ENCODE assay signal across 8 mouse cellular contexts in the genomic region with DNA sequence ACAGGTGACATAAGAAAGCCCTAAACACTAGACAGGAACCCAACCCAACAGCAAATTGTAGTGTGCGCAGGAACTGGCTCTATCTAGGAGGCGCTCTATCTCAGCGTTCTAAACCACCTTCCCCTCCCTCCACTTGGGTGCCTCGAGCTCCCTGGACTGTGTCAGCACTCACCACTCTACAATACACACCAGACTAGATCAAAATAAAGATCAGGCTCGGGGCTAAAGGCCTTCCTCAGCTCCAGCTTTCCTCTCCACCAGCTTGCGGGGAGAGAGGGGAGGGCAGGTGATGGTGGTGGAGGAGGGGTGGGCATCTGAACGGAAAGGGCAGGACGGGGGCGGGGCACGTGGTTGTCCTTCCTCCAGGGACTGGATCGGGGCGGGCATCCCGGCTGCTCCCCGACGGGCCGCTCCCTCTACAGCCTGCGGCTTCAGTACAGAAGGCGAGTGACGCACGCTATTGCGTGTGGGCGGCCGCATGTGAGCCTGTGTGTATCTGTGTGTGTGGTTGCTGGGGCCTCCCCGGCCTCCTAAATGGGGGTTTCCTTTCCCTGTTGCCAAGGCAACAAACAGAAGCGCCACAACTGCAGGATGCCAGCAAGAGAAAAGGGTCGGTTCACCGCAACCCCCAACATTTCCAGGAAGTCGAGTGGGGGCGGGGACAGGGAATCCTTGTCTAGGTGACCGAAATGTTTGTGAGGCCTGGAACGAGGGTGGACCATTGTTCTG. TPM values are rescaled to one million over a fixed set of nuclear protein-coding genes. Genes with fewer than 3 reads are reported as not detected.
DNase-seq lines count a peak whose midpoint lies in the region; ATAC-seq and TF ChIP-seq lines count a peak whose summit lies in the region.

A gene (minus strand): TSS at position 265 of the 729 bp plus-strand sequence.

- TF ChIP-seq CTCF in G1E (IDR thresholded peaks at IDR 0.05; ENCODE audit: low read depth, low read length): 0 out of 2 replicates have a peak, but pooled peaks have one; percentile 14
- TF ChIP-seq CTCF in cerebellum, adult 2 months (IDR thresholded peaks at IDR 0.05; ENCODE audit: borderline replicate concordance, insufficient read depth, low read depth, low read length): peak; percentile 50; the same call in 1 of the 2 replicates
- TF ChIP-seq CTCF in forebrain, postnatal 0 days (IDR thresholded peaks at IDR 0.05; ENCODE audit: low read depth): peak; percentile 61

- H3K36me3 ChIP-seq in G1E (replicated peaks): peaks cover 7% of the 10 kb centered on the region
- H3K36me3 ChIP-seq in forebrain, postnatal 0 days (ENCODE audit: insufficient read depth): no peaks in the 10 kb centered on the region
- H3K36me3 ChIP-seq in neural tube, embryonic 14.5 days (ENCODE audit: control insufficient read depth, insufficient read depth, low read length): no peaks in the 10 kb centered on the region

- ATAC-seq in G1E (ENCODE audit: extremely low read depth, insufficient number of reproducible peaks, low FRiP score, poor library complexity, severe bottlenecking): peak; percentile 87
- ATAC-seq in forebrain, postnatal 0 days: peak; percentile 98
- peak; percentile 97 for ATAC-seq in neural tube, embryonic 14.5 days (ENCODE audit: low read depth)

- peak; percentile 83 for DNase-seq in G1E (ENCODE audit: low spot score)
- peak; percentile 93 to 95 for DNase-seq in cerebellum, adult 2 months
- DNase-seq in forebrain, postnatal 0 days: peak; percentile 92
- peak; percentile 88 to 90 for DNase-seq in heart, postnatal 36 days
- peak; percentile 91 to 94 for DNase-seq in layer of hippocampus, adult 18-20 months (ENCODE audit: low spot score in 2 of 2)
- DNase-seq in lung, adult 18-20 months: peak; percentile 97 to 99
- DNase-seq in testis, postnatal 10 days (ENCODE audit: low spot score): peak; percentile 97

- H3K4me2 ChIP-seq in forebrain, postnatal 0 days (ENCODE audit: low read depth): peak within 1 kb of the TSS; percentile 61
- H3K4me2 ChIP-seq in neural tube, embryonic 14.5 days (ENCODE audit: low read depth, low read length): peak within 1 kb of the TSS; percentile 61

- intact Hi-C loops in heart, postnatal 36 days (cut with DNase I): loop anchor here (1.0 kb wide), 1 partner anchor 12 kb away; no protein-coding TSS in a partner anchor

- H3K9me3 ChIP-seq in G1E (replicated peaks): no peaks in the 10 kb centered on the region
- no peaks in the 10 kb centered on the region for H3K9me3 ChIP-seq in forebrain, postnatal 0 days (ENCODE audit: low read length)
- H3K9me3 ChIP-seq in neural tube, embryonic 14.5 days (ENCODE audit: control insufficient read depth, low read length): no peaks in the 10 kb centered on the region

- peak within 1 kb of the TSS; percentile 68 for H3K27ac ChIP-seq in cerebellum, adult 2 months (ENCODE audit: insufficient read depth, low read length)
- peak within 1 kb of the TSS; percentile 85 for H3K27ac ChIP-seq in forebrain, postnatal 0 days (ENCODE audit: low read depth, low read length)
- peak within 1 kb of the TSS; percentile 91 for H3K27ac ChIP-seq in neural tube, embryonic 14.5 days (ENCODE audit: low read depth, low read length)

- 2% methylated on average over 31 of the region's 31 CpGs for WGBS in cerebellum, adult 2 months
- WGBS in forebrain, postnatal 0 days: 1% methylated on average over 30 of the region's 31 CpGs
- 1% methylated on average over 31 of the region's 31 CpGs for WGBS in neural tube, embryonic 14.5 days

- TF ChIP-seq POLR2A in cerebellum, adult 2 months (IDR thresholded peaks at IDR 0.05; ENCODE audit: borderline replicate concordance, insufficient read depth, low read length): peak; percentile 68; the same call in 1 of the 2 replicates

- H3K4me3 ChIP-seq in G1E (ENCODE audit: low read depth, low read length): peak within 1 kb of the TSS; percentile 70
- H3K4me3 ChIP-seq in cerebellum, adult 2 months (replicated peaks; ENCODE audit: insufficient read depth, low read depth, low read length): peak within 1 kb of the TSS; percentile 56
- H3K4me3 ChIP-seq in forebrain, postnatal 0 days (ENCODE audit: low read depth, low read length): peak within 1 kb of the TSS; percentile 38
- H3K4me3 ChIP-seq in neural tube, embryonic 14.5 days (ENCODE audit: low read depth, low read length): peak within 1 kb of the TSS; percentile 30

- H3K27me3 ChIP-seq in G1E (ENCODE audit: insufficient read depth, low read length): no peaks in the 10 kb centered on the region
- H3K27me3 ChIP-seq in cerebellum, adult 2 months (ENCODE audit: control insufficient read depth, insufficient read depth, low read length): no peaks in the 10 kb centered on the region
- no peaks in the 10 kb centered on the region; the same call in 1 of the 2 replicates for H3K27me3 ChIP-seq in forebrain, postnatal 0 days (ENCODE audit: insufficient read depth, low read length)
- no peaks in the 10 kb centered on the region for H3K27me3 ChIP-seq in neural tube, embryonic 14.5 days (ENCODE audit: control insufficient read depth, insufficient read depth, low read length)

- peaks cover 99% of the 10 kb centered on the region for H3K4me1 ChIP-seq in G1E (ENCODE audit: insufficient read depth, low read depth, low read length)
- peaks cover 3% of the 10 kb centered on the region; the same call in 1 of the 2 replicates for H3K4me1 ChIP-seq in cerebellum, adult 2 months (ENCODE audit: control insufficient read depth, insufficient read depth, low read length)
- H3K4me1 ChIP-seq in forebrain, postnatal 0 days (ENCODE audit: insufficient read depth): peaks cover 14% of the 10 kb centered on the region; the same call in 1 of the 2 replicates
- H3K4me1 ChIP-seq in neural tube, embryonic 14.5 days (ENCODE audit: control insufficient read depth, insufficient read depth, low read length): peaks cover 25% of the 10 kb centered on the region

- H3K9ac ChIP-seq in forebrain, postnatal 0 days: peak within 1 kb of the TSS; percentile 57
- peak within 1 kb of the TSS; percentile 46 for H3K9ac ChIP-seq in neural tube, embryonic 14.5 days (replicated peaks; ENCODE audit: low read depth, low read length)

RNA-seq across cellular contexts. Expression of the gene that starts here (rescaled TPM):
- 69.3 and 72.1 TPM in 2 replicates for total RNA-seq in G1E (2014; fragmentation: Nextera tagmentation)
- total RNA-seq in G1E (2017): 96.4 and 98.2 TPM in 2 replicates
- polyA plus RNA-seq in G1E (2012): 336 and 381 TPM in 2 replicates
- polyA plus RNA-seq in cerebellum, adult 2 months (2012; rRNA removed): 51.4 and 57.1 TPM in 2 replicates
- 49.4 and 71.3 TPM in 2 replicates for total RNA-seq in forebrain, postnatal 0 days (2014; rRNA removed)
- polyA plus RNA-seq in forebrain, postnatal 0 days (2015; fragmentation: Nextera tagmentation; extraction: Ambion mirVana): 51.4 and 52.9 TPM in 2 replicates
- 100 to 1,000 TPM; 121 to 130 TPM for total RNA-seq in heart, postnatal 36 days (2021)
- 10 to 100 TPM; 36.5 to 40.2 TPM for total RNA-seq in layer of hippocampus, adult 18-20 months (2021)
- polyA plus RNA-seq in neural tube, embryonic 14.5 days (2014; fragmentation: Nextera tagmentation; extraction: Ambion mirVana): 41.0 and 41.4 TPM in 2 replicates

Comparison
In these comparisons a context has a peak if more than half of its experiments do, and no peak if none do; other contexts are left out.
1. Peak in every context shown above with its lines: DNase-seq, ATAC-seq, H3K4me3 ChIP-seq and H3K27ac ChIP-seq.